ENCODE assay signal across 10 mouse cellular contexts in the genomic region with DNA sequence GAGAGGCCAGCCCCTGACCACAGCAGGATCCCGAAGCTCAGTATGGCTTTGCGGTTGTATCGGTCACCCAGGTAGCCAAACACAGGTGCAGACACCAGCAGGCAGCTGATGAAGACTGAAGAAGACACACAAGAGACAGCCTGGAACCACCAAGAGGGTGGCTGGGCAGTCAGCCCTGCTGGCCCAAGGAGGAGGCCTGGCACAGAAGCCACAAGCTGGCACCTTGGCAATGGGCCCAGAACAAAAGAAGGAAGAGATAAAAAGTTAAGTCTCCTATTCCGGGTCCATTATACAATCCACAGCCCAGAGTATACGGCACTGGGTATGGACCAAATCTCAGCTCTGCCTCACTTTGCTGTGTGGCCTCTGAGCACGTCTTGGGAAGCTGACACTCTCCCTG. TPM values are rescaled to one million over a fixed set of nuclear protein-coding genes. Genes with fewer than 3 reads are reported as not detected.
DNase-seq lines count a peak whose midpoint lies in the region; ATAC-seq and TF ChIP-seq lines count a peak whose summit lies in the region.
"Had no signal": no experiment of that assay in that cellular context is flagged by ENCODE, and none has a peak within 500 bp of the region (broad histone marks: within the 10 kb centered on the region; RNA-seq: fewer than 3 reads in every experiment).

No protein-coding gene starts in this region.

- H3K4me3 ChIP-seq in heart, embryonic 12.5 days: no peak overlapping the region
- no peak overlapping the region for H3K4me3 ChIP-seq in midbrain, postnatal 0 days (ENCODE audit: low read depth, low read length)
- H3K4me3 ChIP-seq in midbrain, embryonic 16.5 days (ENCODE audit: low read depth, low read length): no peak overlapping the region
- no peak overlapping the region for H3K4me3 ChIP-seq in forebrain, embryonic 15.5 days
- H3K4me3 ChIP-seq in liver, postnatal 0 days (ENCODE audit: low read depth, low read length): no peak overlapping the region
- H3K4me3 ChIP-seq: limb, embryonic 13.5 days had no signal

- H3K4me2 ChIP-seq in heart, embryonic 12.5 days: no peak overlapping the region
- H3K4me2 ChIP-seq in midbrain, postnatal 0 days (ENCODE audit: low read depth, low read length, poor library complexity, severe bottlenecking): no peak overlapping the region
- no peak overlapping the region for H3K4me2 ChIP-seq in midbrain, embryonic 16.5 days (ENCODE audit: low read length)
- H3K4me2 ChIP-seq in forebrain, embryonic 15.5 days (replicated peaks): no peak overlapping the region
- no peak overlapping the region for H3K4me2 ChIP-seq in liver, postnatal 0 days (ENCODE audit: low read depth, low read length)
- H3K4me2 ChIP-seq: limb, embryonic 13.5 days; midbrain, embryonic 11.5 days had no signal

- 0 out of 2 replicates have a peak, but pooled peaks cover 6% of the 10 kb centered on the region for H3K27me3 ChIP-seq in heart, embryonic 12.5 days (replicated peaks)
- H3K27me3 ChIP-seq in midbrain, postnatal 0 days (ENCODE audit: insufficient read depth, low read length): no peaks in the 10 kb centered on the region
- H3K27me3 ChIP-seq in midbrain, embryonic 16.5 days (ENCODE audit: control insufficient read depth, insufficient read depth, low read depth, low read length): no peaks in the 10 kb centered on the region
- no peaks in the 10 kb centered on the region for H3K27me3 ChIP-seq in forebrain, embryonic 15.5 days
- H3K27me3 ChIP-seq in liver, postnatal 0 days (ENCODE audit: insufficient read depth, low read length): no peaks in the 10 kb centered on the region
- H3K27me3 ChIP-seq: limb, embryonic 13.5 days had no signal

- peak; percentile 42 to 72 for DNase-seq in heart, adult 18-20 months
- peak; percentile 15 for DNase-seq in midbrain, postnatal 0 days (ENCODE audit: low spot score)
- peak; percentile 62 for DNase-seq in cerebellum, postnatal 36 days
- DNase-seq in ovary, postnatal 36 days (ENCODE audit: low spot score): peak; percentile 44
- DNase-seq in liver, postnatal 0 days: no peak

- 0 out of 2 replicates have a peak, but pooled peaks cover 2% of the 10 kb centered on the region for H3K9me3 ChIP-seq in heart, embryonic 12.5 days (replicated peaks)
- no peaks in the 10 kb centered on the region for H3K9me3 ChIP-seq in midbrain, postnatal 0 days (ENCODE audit: low read length)
- H3K9me3 ChIP-seq in midbrain, embryonic 16.5 days (replicated peaks; ENCODE audit: control insufficient read depth, low read length, poor library complexity, severe bottlenecking): no peaks in the 10 kb centered on the region
- H3K9me3 ChIP-seq in forebrain, embryonic 15.5 days: no peaks in the 10 kb centered on the region
- H3K9me3 ChIP-seq in liver, postnatal 0 days (ENCODE audit: low read length): peaks cover 2% of the 10 kb centered on the region; the same call in 1 of the 2 replicates
- H3K9me3 ChIP-seq: limb, embryonic 13.5 days had no signal

- ATAC-seq in heart, embryonic 12.5 days (ENCODE audit: insufficient number of reproducible peaks, low FRiP score): no peak
- ATAC-seq in midbrain, postnatal 0 days (ENCODE audit: low FRiP score): no peak
- ATAC-seq in midbrain, embryonic 16.5 days: no peak
- ATAC-seq in forebrain, embryonic 15.5 days (replicated peaks): no peak
- no peak for ATAC-seq in liver, postnatal 0 days

- H3K27ac ChIP-seq in heart, embryonic 12.5 days (ENCODE audit: poor library complexity, severe bottlenecking): no peak overlapping the region
- H3K27ac ChIP-seq in midbrain, postnatal 0 days (ENCODE audit: low read depth, low read length): no peak overlapping the region
- no peak overlapping the region for H3K27ac ChIP-seq in midbrain, embryonic 16.5 days (ENCODE audit: low read length)
- H3K27ac ChIP-seq in forebrain, embryonic 15.5 days (replicated peaks): no peak overlapping the region
- H3K27ac ChIP-seq in liver, postnatal 0 days (ENCODE audit: low read depth): no peak overlapping the region
- H3K27ac ChIP-seq: limb, embryonic 13.5 days had no signal

- peaks cover 19% of the 10 kb centered on the region for H3K4me1 ChIP-seq in heart, embryonic 12.5 days (replicated peaks)
- no peaks in the 10 kb centered on the region for H3K4me1 ChIP-seq in midbrain, postnatal 0 days (ENCODE audit: insufficient read depth, low read length)
- H3K4me1 ChIP-seq in midbrain, embryonic 16.5 days (ENCODE audit: control insufficient read depth, insufficient read depth, low read length): no peaks in the 10 kb centered on the region
- H3K4me1 ChIP-seq in forebrain, embryonic 15.5 days: no peaks in the 10 kb centered on the region
- H3K4me1 ChIP-seq in liver, postnatal 0 days (ENCODE audit: insufficient read depth): peaks cover 20% of the 10 kb centered on the region
- H3K4me1 ChIP-seq: limb, embryonic 13.5 days had no signal

- no peak for TF ChIP-seq EP300 in liver, postnatal 0 days (IDR thresholded peaks at IDR 0.05; ENCODE audit: low read depth)

- H3K36me3 ChIP-seq in heart, embryonic 12.5 days: no peaks in the 10 kb centered on the region
- H3K36me3 ChIP-seq in midbrain, postnatal 0 days (ENCODE audit: insufficient read depth, low read length): no peaks in the 10 kb centered on the region
- H3K36me3 ChIP-seq in midbrain, embryonic 16.5 days (ENCODE audit: control insufficient read depth, insufficient read depth, low read length): no peaks in the 10 kb centered on the region
- H3K36me3 ChIP-seq in forebrain, embryonic 15.5 days: no peaks in the 10 kb centered on the region
- H3K36me3 ChIP-seq in liver, postnatal 0 days (replicated peaks; ENCODE audit: insufficient read depth, low read length): no peaks in the 10 kb centered on the region
- H3K36me3 ChIP-seq: limb, embryonic 13.5 days had no signal

- 73% methylated on average over 6 of the region's 6 CpGs for WGBS in heart, embryonic 12.5 days
- WGBS in midbrain, postnatal 0 days: 74% methylated on average over 6 of the region's 6 CpGs
- WGBS in midbrain, embryonic 16.5 days: 79% methylated on average over 6 of the region's 6 CpGs
- WGBS in forebrain, embryonic 15.5 days: 73% methylated on average over 6 of the region's 6 CpGs
- WGBS in liver, postnatal 0 days (ENCODE audit: insufficient replicate concordance): 73% methylated on average over 6 of the region's 6 CpGs

- TF ChIP-seq CTCF in midbrain, postnatal 0 days (IDR thresholded peaks at IDR 0.05): no peak
- no peak for TF ChIP-seq CTCF in liver, postnatal 0 days (IDR thresholded peaks at IDR 0.05; ENCODE audit: low read depth)

- H3K9ac ChIP-seq in heart, embryonic 12.5 days: no peak overlapping the region
- H3K9ac ChIP-seq in midbrain, postnatal 0 days (replicated peaks; ENCODE audit: low read length, poor library complexity, severe bottlenecking): no peak overlapping the region
- H3K9ac ChIP-seq in midbrain, embryonic 16.5 days (ENCODE audit: low read depth, low read length): no peak overlapping the region
- H3K9ac ChIP-seq in forebrain, embryonic 15.5 days (replicated peaks): no peak overlapping the region
- no peak overlapping the region for H3K9ac ChIP-seq in liver, postnatal 0 days (replicated peaks)
- H3K9ac ChIP-seq: limb, embryonic 13.5 days had no signal

RNA-seq across cellular contexts. Expression of gene Spns3, which starts 9.9 kb away (rescaled TPM):
- total RNA-seq in heart, adult 18-20 months (2021): not detected
- polyA plus RNA-seq in heart, embryonic 12.5 days (2016; fragmentation: Nextera tagmentation; extraction: Ambion mirVana): 0.10 and 0.19 TPM in 2 replicates
- 0.22 and 0.24 TPM in 2 replicates for total RNA-seq in midbrain, postnatal 0 days (2014; rRNA removed)
- not detected in 2 replicates for polyA plus RNA-seq in midbrain, postnatal 0 days (2015; fragmentation: Nextera tagmentation; extraction: Ambion mirVana)
- 0.17 TPM in 1 of 2 replicates, not detected in the other for polyA plus RNA-seq in midbrain, embryonic 16.5 days (2015; fragmentation: Nextera tagmentation; extraction: Ambion mirVana)
- 0.08 TPM in 2 replicates for polyA plus RNA-seq in forebrain, embryonic 15.5 days (2015; fragmentation: Nextera tagmentation; extraction: Ambion mirVana)
- polyA plus RNA-seq in liver, postnatal 0 days (2015; fragmentation: Nextera tagmentation; extraction: Ambion mirVana): 1.8 and 1.9 TPM in 2 replicates
- polyA plus RNA-seq: midbrain, embryonic 11.5 days had no signal

RNA-seq across cellular contexts. Expression of gene Spns2, which starts 50.7 kb away (rescaled TPM):
- 1 to 10 TPM; 6.3 to 9.0 TPM for total RNA-seq in heart, adult 18-20 months (2021)
- 3.3 and 3.5 TPM in 2 replicates for polyA plus RNA-seq in heart, embryonic 12.5 days (2016; fragmentation: Nextera tagmentation; extraction: Ambion mirVana)
- total RNA-seq in midbrain, postnatal 0 days (2014; rRNA removed): 46.2 and 56.8 TPM in 2 replicates
- polyA plus RNA-seq in midbrain, postnatal 0 days (2015; fragmentation: Nextera tagmentation; extraction: Ambion mirVana): 7.7 TPM in 2 replicates
- polyA plus RNA-seq in midbrain, embryonic 16.5 days (2015; fragmentation: Nextera tagmentation; extraction: Ambion mirVana): 6.8 and 8.4 TPM in 2 replicates
- 8.7 and 9.1 TPM in 2 replicates for polyA plus RNA-seq in forebrain, embryonic 15.5 days (2015; fragmentation: Nextera tagmentation; extraction: Ambion mirVana)
- polyA plus RNA-seq in liver, postnatal 0 days (2015; fragmentation: Nextera tagmentation; extraction: Ambion mirVana): 4.1 and 4.9 TPM in 2 replicates
